Mouse (Mus musculus): ENCODE measurements around the gene Flvcr1. TPM values are rescaled to one million over a fixed set of nuclear protein-coding genes. Genes with fewer than 3 reads are reported as not detected.

The Flvcr1 gene
- total RNA-seq, 1 experiment from 2014 or later = 23.1 TPM

GRCm38 (mm10) chr1:190968010-190968409 is 57.9 kb downstream of the Flvcr1 start:
- no peak for ATAC-seq (replicated peaks in 1 of 2; ENCODE audit: insufficient read depth in 1 of 2, low FRiP score in 2 of 2, low TSS enrichment in 1 of 2, low read depth in 1 of 2, poor library complexity in 2 of 2, severe bottlenecking in 2 of 2)

DNA sequence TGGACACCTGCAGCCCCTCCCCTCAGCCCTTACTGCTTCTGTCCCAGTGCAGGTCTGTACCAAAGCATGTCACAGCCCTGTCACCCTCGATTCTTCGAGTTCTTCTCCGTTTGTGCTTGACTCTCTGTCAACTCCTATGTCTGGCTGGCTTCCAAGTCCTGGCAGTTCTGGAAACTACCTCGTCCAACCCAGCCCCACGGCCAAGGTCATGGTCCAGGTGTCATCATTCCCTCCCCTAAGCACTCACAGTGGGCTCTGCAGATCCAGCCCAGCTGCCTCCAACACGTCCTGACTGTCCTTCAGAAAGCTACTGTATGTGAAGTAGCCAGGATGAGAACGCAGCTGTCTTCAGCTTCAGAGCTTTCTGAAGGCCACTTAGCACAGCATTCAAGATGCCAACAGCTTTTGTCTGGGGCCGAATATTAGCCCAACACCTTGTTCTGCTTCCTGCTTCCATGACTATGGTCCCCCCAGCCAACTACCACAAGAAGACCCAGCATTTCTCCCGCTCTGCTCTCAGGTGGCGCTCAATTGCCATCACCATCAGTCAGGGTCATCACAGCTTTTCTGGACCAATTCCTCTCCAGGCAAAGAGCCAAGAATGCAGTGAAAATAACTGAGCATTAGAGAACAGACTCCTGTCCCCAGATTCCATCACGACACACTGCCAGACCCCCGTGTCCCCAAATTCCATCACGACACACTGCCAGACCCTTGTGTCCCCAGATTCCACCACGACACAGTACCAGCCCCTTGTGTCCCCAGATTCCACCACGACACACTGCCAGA is 60.8 kb downstream of the Flvcr1 start:
- no peak for ATAC-seq (replicated peaks in 1 of 2; ENCODE audit: insufficient read depth in 1 of 2, low FRiP score in 2 of 2, low TSS enrichment in 1 of 2, low read depth in 1 of 2, poor library complexity in 2 of 2, severe bottlenecking in 2 of 2)

- no peak for ATAC-seq (replicated peaks in 1 of 2; ENCODE audit: insufficient read depth in 1 of 2, low FRiP score in 2 of 2, low TSS enrichment in 1 of 2, low read depth in 1 of 2, poor library complexity in 2 of 2, severe bottlenecking in 2 of 2)
Measured at GRCm38 (mm10) chr1:190962760-190963159, 63.2 kb downstream of the Flvcr1 start.

GRCm38 (mm10) chr1:190958821-190959220 is 67.1 kb downstream of the Flvcr1 start:
- ATAC-seq (replicated peaks in 1 of 2; ENCODE audit: insufficient read depth in 1 of 2, low FRiP score in 2 of 2, low TSS enrichment in 1 of 2, low read depth in 1 of 2, poor library complexity in 2 of 2, severe bottlenecking in 2 of 2) = no peak

Other genes starting within 250 kb of the Flvcr1 start
- 14.1 and 15.7 TPM in 2 replicates for gene Rps6kc1, start 114.4 kb downstream of the Flvcr1 start, total RNA-seq (2017)
- 34.4 and 60.8 TPM in 2 replicates for gene Angel2, start 101.0 kb downstream of the Flvcr1 start, total RNA-seq (2017)
- gene Vash2, start 46.9 kb downstream of the Flvcr1 start, total RNA-seq (2017) = 0.81 TPM in 1 of 2 replicates, not detected in the other
- not detected in 2 replicates for gene Spata45, start 10.5 kb upstream of the Flvcr1 start, total RNA-seq (2017)
- gene Tatdn3, start 36.8 kb upstream of the Flvcr1 start, total RNA-seq (2017) = 12.4 and 19.8 TPM in 2 replicates
- 8.1 and 16.5 TPM in 2 replicates for gene Nsl1, start 36.9 kb upstream of the Flvcr1 start, total RNA-seq (2017)
- 1.1 TPM in 1 of 2 replicates, not detected in the other for gene Batf3, start 71.7 kb upstream of the Flvcr1 start, total RNA-seq (2017)
- gene Fam71a, start 138.7 kb upstream of the Flvcr1 start, total RNA-seq (2017) = 0.69 and 2.3 TPM in 2 replicates
- gene Atf3, start 191.9 kb upstream of the Flvcr1 start, total RNA-seq (2017) = 63.1 and 74.7 TPM in 2 replicates

All from hematopoietic stem cell, adult 5-6 weeks (primary cell).